Mouse (Mus musculus): ENCODE results near the gene Lrriq4. TPM values are rescaled to one million over a fixed set of nuclear protein-coding genes. Genes with fewer than 3 reads are reported as not detected.

Lrriq4 gene
- polyA plus RNA-seq (2014; fragmentation: Illumina TruSeq; extraction: RNeasy Lipid Tissue Mini Kit (QIAGEN cat#74804); ENCODE audit: low read depth, low replicate concordance), result 0.24 TPM

GRCm38 (mm10) chr3:30644207-30644606 lies at the start of gene Lrriq4:
TSS of gene Lrriq4 (plus strand) at chr3:30644507.

GRCm38 (mm10) chr3:30599711-30600545 lies 44.4 kb upstream of the Lrriq4 start, which contains the start of gene Actrt3:
TSS of gene Actrt3 (minus strand) at chr3:30599939.

DNA sequence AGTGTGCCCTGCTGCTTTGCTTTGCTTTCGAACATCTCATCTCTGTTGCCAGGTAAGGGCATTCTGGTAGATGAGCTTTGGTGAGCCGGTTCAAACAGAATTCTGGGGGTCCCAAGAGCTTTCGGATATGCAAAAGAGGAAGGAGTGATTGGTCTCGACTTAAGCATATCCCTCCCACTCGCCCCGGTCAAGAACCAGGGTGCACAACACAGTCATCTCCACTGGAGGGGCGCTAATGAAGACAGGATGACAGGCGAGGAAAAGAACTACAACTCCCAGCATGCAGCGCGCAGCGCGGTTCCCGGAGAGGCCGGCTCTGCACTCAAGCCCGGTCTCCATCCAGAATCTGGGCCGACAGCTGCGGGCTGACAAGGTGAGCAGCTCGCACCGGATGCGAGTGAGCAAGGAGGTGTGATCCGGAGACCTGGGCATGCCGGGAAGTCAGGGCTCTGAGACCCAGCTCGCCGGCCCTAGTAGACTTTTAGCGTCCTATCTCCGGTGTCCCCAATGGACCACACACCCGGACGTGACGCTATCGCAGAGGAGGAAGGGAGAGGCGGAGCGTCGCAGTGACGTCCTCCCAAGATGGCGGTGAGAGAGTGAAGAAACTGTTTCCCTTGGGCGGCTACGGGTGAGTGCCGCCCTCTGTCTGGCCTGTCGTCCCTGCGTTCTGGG lies 42.1 kb upstream of the Lrriq4 start, which contains the start of gene Mynn:
Gene Mynn (plus strand): TSS at position 1 of the 675 bp plus-strand sequence.

GRCm38 (mm10) chr3:30647440-30648090 lies 3.3 kb downstream of the Lrriq4 start, which contains the start of gene Lrrc34:
TSS of gene Lrrc34 (minus strand) at chr3:30647869.

DNA sequence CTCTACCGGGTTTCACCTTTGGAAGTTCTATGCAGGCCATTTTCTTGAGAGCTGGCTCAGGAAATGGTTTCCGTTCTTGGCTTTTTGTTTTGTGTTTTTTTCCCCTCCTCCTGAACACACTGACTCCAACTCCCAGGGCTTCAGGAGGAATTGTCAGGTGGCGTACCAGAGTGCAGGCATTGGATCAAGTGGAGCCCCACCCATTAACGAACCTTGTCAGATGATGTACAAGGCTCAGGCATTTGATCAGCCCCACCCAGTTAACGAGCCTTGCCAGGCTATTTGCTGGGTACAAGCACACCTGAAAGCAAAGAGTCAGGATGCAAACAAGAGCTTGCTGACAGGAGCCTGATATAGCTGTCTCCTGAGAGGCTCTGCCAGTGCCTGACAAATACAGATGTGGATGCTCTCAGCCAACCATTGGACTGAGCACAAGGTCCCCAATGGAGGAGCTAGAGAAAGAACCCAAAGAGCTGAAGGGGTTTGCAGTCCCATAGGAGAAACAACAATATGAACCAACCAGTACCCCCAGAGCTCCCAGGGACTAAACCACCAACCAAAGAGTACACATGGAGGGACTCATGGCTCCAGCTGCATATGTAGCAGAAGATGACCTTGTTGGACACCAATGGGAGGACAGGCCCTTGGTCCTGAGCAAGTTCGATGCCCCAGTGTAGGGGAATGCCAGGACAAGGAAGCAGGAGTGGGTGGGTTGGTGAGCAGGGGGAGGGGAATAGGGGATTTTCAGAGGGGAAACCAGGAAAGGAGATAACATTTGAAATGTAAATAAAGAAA lies 55.6 kb downstream of the Lrriq4 start, which contains the start of gene Lrrc31:
Gene Lrrc31 (minus strand): TSS at position 133 of the 795 bp plus-strand sequence.

Other genes with a start within 250 kb of the Lrriq4 start
- 72.1 TPM for gene Mecom, start 96.5 kb upstream of the Lrriq4 start, polyA plus RNA-seq (2014; fragmentation: Illumina TruSeq; extraction: RNeasy Lipid Tissue Mini Kit (QIAGEN cat#74804); ENCODE audit: low read depth, low replicate concordance)
- gene Actrt3, start 44.6 kb upstream of the Lrriq4 start, polyA plus RNA-seq (2014; fragmentation: Illumina TruSeq; extraction: RNeasy Lipid Tissue Mini Kit (QIAGEN cat#74804); ENCODE audit: low read depth, low replicate concordance), result not detected
- gene Mynn, start 42.4 kb upstream of the Lrriq4 start, polyA plus RNA-seq (2014; fragmentation: Illumina TruSeq; extraction: RNeasy Lipid Tissue Mini Kit (QIAGEN cat#74804); ENCODE audit: low read depth, low replicate concordance), result 40.3 TPM
- gene Lrrc34, start 3.4 kb downstream of the Lrriq4 start, polyA plus RNA-seq (2014; fragmentation: Illumina TruSeq; extraction: RNeasy Lipid Tissue Mini Kit (QIAGEN cat#74804); ENCODE audit: low read depth, low replicate concordance), result 2.9 TPM
- 15.0 TPM for gene Lrrc31, start 55.3 kb downstream of the Lrriq4 start, polyA plus RNA-seq (2014; fragmentation: Illumina TruSeq; extraction: RNeasy Lipid Tissue Mini Kit (QIAGEN cat#74804); ENCODE audit: low read depth, low replicate concordance)
- gene Samd7, start 101.8 kb downstream of the Lrriq4 start, polyA plus RNA-seq (2014; fragmentation: Illumina TruSeq; extraction: RNeasy Lipid Tissue Mini Kit (QIAGEN cat#74804); ENCODE audit: low read depth, low replicate concordance), result not detected
- gene Sec62, start 148.4 kb downstream of the Lrriq4 start, polyA plus RNA-seq (2014; fragmentation: Illumina TruSeq; extraction: RNeasy Lipid Tissue Mini Kit (QIAGEN cat#74804); ENCODE audit: low read depth, low replicate concordance), result 453 TPM
- 49.6 TPM for gene Gpr160, start 211.4 kb downstream of the Lrriq4 start, polyA plus RNA-seq (2014; fragmentation: Illumina TruSeq; extraction: RNeasy Lipid Tissue Mini Kit (QIAGEN cat#74804); ENCODE audit: low read depth, low replicate concordance)

Measured in kidney, adult 10 weeks (tissue).